Mouse (Mus musculus) cerebellum, postnatal 4 days (tissue): ENCODE measurements around the gene Tmem109.

Experiments used
- DNase-seq, 2 experiments: peaks; one replicate each; pipeline ENCODE4 v3.0.0; 2022; ENCODE audit warnings: low spot score in 2 of 2, mixed read lengths in 1 of 2

The Tmem109 gene

GRCm38 (mm10) chr19:10892201-10892600, 10.4 kb upstream of the Tmem109 start:
- DNase-seq, result no peak

DNA sequence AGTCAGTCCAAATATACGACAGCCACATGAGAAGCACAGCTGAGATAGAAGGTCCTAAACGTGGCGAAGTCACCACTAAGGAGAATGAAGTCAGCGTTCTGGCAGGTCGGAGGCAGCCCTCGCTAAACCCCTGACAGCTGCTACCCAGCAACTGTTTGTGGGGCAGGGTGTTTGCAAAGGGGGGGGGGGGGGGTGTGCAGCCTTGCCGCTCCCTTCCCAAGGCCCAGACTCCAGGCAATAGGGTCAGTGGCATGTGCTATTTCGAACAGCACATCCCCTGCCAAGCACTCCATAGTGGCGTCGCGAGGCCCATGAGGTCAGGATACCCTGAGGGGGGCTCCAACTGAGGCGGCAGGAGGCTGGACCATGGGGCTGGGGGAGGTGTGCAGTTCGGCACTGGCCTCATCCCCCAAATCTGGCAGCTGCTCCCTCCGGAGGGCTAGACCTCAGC, 801 bp downstream of the Tmem109 start:
- no peak for DNase-seq

- DNase-seq, result no peak
Observed at GRCm38 (mm10) chr19:10880085-10880974, 1.5 kb downstream of the Tmem109 start.

GRCm38 (mm10) chr19:10878201-10878837, 3.5 kb downstream of the Tmem109 start:
- no peak for DNase-seq

- DNase-seq, result no peak
Observed at GRCm38 (mm10) chr19:10871328-10871961, 10.4 kb downstream of the Tmem109 start.

GRCm38 (mm10) chr19:10870676-10871075, 11.1 kb downstream of the Tmem109 start:
- DNase-seq, result no peak

- no peak for DNase-seq
Observed at GRCm38 (mm10) chr19:10869886-10870527, 11.8 kb downstream of the Tmem109 start, which contains the start of gene Tmem132a. TSS of gene Tmem132a (minus strand) at chr19:10869940.

GRCm38 (mm10) chr19:10869241-10869885, 12.4 kb downstream of the Tmem109 start:
- DNase-seq, result peak; percentile 61 to 84

GRCm38 (mm10) chr19:10868623-10869141, 13.1 kb downstream of the Tmem109 start:
- DNase-seq, result no peak

DNA sequence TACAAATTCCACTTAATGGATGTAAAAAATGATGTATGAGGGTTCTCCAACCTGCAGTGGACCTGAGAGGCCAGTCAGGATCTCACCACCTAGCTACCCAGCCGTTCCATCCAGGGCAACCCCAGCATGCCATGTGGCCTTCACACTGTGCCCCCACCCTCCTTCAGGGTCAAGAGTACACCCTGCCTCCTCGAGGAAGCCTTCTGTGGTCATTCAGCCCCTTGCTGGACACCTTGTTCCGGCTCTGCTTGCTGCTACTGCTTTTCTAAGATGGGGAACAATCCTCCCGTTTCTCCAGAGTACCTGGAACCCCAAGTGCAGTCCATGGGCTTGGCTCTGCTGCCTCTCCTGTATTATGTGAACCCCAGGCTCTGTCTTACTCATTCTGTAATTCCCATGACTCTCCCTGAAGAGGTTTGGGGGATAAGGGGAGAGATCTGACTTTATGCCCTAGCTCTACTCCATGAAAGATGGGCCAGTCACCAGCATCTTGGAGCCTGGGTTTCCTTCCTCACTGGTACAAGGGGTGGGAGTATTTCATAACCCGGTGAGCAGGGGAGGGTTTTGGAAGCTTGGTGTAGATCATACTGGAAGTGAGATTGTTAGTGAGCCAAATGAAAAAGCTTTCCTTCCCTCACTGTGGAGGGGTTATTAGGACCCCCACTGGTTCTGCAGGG, 13.7 kb downstream of the Tmem109 start:
- no peak for DNase-seq

DNA sequence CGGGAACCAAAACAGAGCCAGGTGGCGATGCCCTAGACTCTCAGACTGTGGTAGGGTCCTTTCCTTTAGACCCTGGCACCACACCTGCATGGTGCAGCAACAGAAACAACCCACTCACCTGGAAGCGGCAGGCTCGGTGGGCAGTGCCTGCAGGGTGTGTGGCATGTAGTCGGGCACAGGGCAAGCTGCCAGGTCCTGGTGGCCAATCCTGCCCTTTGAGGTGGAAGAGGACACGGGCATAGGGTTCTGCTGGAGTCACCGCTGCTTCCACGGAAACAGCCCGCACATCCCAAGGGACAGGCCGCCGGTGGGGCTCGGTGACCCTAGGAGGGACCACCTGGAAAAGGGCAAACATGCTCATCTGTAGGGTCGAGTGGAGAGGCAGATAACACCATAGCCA, 15.4 kb downstream of the Tmem109 start:
- peak in 1 of 2 experiments; percentile 6 for DNase-seq

DNA sequence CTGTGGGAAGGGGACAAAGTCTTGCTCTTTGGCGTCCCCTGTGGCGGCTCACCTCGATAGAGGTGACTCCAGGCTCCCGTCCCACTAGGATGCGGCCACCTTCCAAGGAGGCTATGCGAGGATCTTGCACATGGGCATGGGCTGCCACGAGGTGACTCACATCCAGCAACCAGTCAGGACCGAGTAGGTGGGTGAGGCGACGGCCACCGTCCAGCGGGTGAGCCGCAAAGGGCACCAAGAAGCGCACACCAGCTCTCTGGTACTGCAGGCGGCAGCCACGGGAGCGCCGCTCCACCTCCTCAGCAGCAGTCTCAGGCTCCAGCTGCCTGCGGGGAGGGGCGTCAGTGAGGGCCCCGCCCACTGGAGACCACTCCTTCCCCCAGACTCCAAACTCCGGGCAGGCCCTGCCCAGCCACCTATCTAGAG, 21.7 kb downstream of the Tmem109 start:
- DNase-seq, result peak in 1 of 2 experiments; percentile 4

- peak in 1 of 2 experiments; percentile 1 for DNase-seq
Observed at GRCm38 (mm10) chr19:10856520-10856919, 25.3 kb downstream of the Tmem109 start.

GRCm38 (mm10) chr19:10855422-10855821, 26.4 kb downstream of the Tmem109 start:
- DNase-seq, result peak in 1 of 2 experiments; percentile 0

DNA sequence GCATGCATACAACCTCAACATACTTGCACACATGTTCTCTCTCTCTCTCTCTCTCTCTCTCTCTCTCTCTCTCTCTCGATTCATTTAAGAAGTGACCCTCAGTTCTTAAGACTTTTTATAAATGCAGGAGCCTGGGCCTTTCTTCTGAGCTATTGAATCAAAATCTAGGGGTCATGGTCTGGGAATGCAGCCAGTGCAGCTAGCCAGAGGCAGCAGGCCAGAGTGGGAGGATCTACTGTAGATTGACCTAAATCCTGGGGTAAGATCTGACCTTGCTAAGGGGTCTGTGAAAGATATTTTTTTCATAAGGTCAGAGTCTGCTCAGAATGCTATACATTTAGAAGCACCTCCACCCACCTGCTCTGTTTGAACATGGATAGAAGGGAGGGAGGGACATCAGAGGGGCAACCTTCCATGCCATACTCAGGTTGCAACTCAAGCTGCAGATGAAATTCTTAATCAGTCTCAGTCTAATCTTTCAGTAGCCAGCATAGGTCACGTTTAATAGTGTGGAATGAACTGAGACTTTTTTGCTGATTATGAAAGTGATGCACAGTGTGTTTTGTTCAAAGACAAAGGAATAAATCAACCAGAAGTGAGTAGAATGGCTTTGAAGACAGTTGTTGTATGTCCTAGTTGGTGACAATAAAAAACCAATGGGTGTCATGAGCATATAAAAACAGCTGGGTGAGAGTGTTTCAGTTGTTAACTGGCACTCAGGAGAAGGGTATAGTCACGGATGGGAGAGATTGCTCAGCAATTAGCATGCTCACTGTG, 34.3 kb downstream of the Tmem109 start:
- DNase-seq, result peak in 1 of 2 experiments; percentile 35

DNA sequence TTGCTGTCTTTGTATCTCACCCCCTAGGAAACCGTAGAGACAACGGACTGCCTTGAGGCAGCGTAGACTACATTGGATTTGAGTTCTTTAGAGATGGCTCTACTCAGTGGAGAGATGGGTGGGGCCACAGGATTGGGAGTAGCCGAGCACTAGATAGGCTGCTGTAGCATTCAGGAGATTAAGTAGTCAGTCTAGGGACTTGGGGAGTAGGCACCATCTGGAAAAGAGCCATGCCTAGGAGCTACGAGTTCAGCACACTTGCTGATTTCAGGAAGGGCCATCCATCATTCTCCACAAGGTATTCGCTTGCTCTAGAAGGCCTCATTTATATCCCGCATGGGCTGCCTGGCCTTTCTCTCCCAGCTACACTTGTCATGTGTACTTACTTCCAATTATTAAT, 35.7 kb downstream of the Tmem109 start:
- DNase-seq, result peak in 1 of 2 experiments; percentile 1

DNA sequence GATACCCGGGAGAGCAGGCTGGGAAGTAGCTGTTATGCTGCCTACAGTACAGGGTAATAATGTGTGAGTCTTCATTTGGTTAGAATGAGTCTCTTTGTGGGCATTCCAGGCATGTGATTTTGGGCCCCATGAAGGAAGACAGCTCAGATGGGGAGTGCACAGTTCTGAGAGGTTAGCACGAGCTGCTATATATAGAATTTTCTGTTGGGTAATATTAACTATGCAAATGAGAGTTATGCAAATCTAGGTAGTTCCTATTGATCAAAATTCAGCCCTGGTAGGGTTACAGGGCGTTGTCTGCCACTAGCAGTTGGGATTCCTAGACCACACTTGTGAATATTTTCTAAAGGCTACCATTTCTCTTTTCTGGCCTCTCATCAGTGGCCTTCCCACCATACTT, 36.3 kb downstream of the Tmem109 start:
- no peak for DNase-seq

DNA sequence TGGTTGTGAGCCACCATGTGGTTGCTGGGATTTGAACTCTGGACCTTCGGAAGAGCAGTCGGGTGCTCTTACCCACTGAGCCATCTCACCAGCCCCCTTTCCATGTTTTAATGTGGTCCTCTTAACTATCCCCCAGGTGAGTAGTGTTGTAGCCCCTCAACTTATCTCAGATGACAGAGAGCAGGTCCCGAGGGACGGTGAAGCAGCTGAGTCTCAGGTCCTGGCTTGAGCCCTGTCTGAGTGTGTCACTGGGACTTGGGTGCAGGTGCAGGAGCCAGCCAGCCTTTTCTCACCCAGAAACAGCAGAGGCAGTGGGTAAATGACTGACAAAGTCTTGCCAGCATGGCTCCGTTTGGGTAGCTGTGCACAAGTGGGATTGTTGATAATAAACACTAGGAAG, 37.6 kb downstream of the Tmem109 start:
- no peak for DNase-seq

DNA sequence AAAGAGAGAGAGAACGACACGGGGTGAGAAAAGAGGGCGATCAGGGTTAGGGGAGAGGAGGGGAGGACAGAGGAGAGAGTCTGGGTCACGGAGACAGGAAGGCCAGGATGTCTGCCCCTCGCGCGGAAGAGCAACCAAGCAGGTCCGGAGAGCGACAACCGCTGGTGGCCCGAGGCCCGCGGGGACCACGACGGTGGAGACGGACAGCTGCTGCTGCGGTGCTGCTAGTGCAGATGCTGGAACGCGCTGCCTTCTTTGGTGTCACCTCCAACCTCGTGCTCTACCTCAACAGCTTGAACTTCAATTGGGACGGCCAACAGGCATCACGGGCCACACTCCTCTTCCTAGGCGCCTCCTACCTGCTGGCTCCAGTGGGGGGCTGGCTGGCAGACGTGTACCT, 38.9 kb downstream of the Tmem109 start:
- no peak for DNase-seq
